Mouse (Mus musculus) layer of hippocampus, adult 18-20 months (tissue): ENCODE data around the gene Lhfpl3. TPM values are rescaled to one million over a fixed set of nuclear protein-coding genes. Genes with fewer than 3 reads are reported as not detected.

ENCODE experiments used
- DNase-seq, 2 experiments: peaks; one replicate each; pipeline ENCODE4 v3.0.0; 2022; ENCODE audit warnings: low spot score in 2 of 2
- microRNA-seq, 2 experiments: library from miRNA; unstranded; fragments of <30 nt; microRNA quantifications; one replicate each; pipeline ENCODE4 v1.2.0; 2021
- total RNA-seq, 2 experiments: library from RNA; stranded (reverse); gene quantifications; 2 replicates each; pipeline ENCODE4 v1.2.3; 2021

Lhfpl3 gene
- total RNA-seq, 2 experiments from 2014 or later = 12.4 to 12.9 TPM

GRCm38 (mm10) chr5:23273309-23273708 lies 527.5 kb downstream of the Lhfpl3 start:
- no peak for DNase-seq

- DNase-seq = no peak
Measured at GRCm38 (mm10) chr5:23279364-23279763, 533.5 kb downstream of the Lhfpl3 start.

- peak in 1 of 2 experiments; percentile 6 for DNase-seq
Measured at GRCm38 (mm10) chr5:23284884-23285283, 539.0 kb downstream of the Lhfpl3 start.

GRCm38 (mm10) chr5:23289149-23289548 lies 543.3 kb downstream of the Lhfpl3 start:
- no peak for DNase-seq

Small RNA genes within 50 kb of the gene (microRNA-seq; reads per million reads assigned to microRNA genes)
- 0 reads per million in 2 experiments for gene Gm28022
- 0 reads per million in 2 experiments for gene Gm44363

Other genes starting within 250 kb of the Lhfpl3 start
- gene Orc5, start 195.6 kb upstream of the Lhfpl3 start, total RNA-seq = 10 to 100 TPM; 19.7 to 20.6 TPM